Mouse (Mus musculus): ENCODE measurements around the gene Ikzf2.

Gene Ikzf2

DNA sequence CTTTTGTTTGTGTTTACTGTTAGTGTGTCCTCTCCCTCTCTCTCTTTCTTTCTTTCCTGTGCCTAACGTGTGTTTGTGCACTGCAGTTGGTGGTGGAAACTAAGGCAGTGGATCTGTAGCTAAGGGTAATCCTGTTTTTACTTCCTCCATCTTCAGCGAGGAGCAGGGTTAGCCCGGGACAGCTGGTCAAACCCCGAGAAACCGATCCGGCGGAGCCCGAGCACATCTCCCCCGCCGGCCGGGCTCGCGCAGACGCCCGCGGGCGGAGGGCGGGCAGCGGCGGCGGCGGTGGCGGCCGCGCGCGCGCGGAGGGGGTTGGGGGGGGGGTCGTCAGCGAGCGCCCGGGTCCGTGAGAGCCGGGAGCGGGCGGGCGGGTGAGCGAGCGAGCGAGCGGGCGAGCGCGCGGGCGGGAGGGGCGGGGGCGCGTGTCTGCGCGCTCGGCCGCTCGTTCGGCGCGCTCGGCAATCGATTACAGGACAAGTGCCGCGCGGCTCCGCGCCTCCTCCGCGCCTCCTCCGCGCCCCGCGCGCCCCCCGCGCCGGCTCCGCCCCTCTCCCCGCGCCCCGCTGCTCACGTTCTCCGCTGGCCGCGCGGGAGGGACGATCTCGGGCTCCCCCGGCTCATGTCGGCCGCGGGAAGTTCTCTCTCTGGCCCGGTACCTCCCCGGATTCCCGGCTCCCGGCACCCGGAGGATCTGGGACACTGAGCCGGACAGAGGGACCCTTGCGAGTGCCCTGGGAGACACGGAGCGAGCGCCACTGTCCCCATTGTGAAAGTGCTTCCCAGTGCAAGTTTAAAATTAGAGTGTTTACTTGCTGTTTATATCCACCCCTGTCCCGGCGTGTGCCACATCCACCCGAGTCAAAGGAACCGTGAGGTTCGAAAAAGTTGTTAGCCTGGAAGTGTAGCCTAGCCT lies at the start of gene Ikzf2:
Gene Ikzf2 (minus strand): TSS at position 170 of the 916 bp plus-strand sequence.
- peak; percentile 84 to 94 for DNase-seq (ENCODE audit: inconsistent age in 2 of 2, low spot score in 1 of 2)

DNA sequence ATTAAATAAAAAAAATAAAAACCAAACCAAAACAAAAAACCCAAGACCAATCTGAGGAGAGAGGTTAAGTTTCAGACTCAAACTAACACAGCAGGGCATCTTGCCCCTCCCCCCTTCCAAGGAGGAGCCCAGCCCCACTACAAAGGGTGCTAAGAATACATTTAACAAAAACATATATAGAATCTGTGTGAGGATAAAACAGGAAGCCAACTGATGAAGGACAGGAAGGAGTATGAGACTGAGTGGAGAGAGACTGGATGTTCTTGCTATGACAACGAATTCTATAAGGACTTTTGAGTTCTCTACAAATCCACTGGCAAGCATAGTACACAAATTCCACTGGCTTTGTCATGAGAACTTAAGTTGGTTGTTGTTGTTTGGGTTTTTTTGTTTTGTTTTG lies 42.7 kb upstream of the Ikzf2 start:
- DNase-seq (ENCODE audit: inconsistent age in 2 of 2, low spot score in 1 of 2): no peak

- no peak for DNase-seq (ENCODE audit: inconsistent age in 2 of 2, low spot score in 1 of 2)
Measured at GRCm38 (mm10) chr1:69729031-69729679, 42.1 kb upstream of the Ikzf2 start.

DNA sequence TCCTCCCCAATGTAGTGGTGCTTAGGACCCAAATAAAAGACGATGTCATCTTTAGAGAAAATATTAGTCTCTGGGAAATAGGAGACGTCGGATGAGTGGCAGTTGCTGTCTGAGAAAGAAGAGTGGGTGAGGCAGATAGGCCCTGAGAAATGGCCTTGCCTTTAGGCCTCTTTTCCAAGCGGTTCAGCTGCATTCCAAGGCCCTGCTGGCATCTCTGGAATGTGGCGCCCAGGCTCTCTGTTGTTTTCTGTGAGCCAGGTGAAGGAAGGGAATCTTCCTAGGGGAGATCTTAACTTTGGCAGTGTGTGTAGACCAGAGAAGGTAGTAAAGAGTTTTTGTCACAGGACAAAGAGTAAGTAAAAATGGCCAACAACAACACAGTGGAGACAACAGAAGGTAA lies 40.9 kb upstream of the Ikzf2 start:
- no peak for DNase-seq (ENCODE audit: inconsistent age in 2 of 2, low spot score in 1 of 2)

GRCm38 (mm10) chr1:69717107-69717506 lies 30.1 kb upstream of the Ikzf2 start:
- DNase-seq (ENCODE audit: inconsistent age in 2 of 2, low spot score in 1 of 2): no peak

DNA sequence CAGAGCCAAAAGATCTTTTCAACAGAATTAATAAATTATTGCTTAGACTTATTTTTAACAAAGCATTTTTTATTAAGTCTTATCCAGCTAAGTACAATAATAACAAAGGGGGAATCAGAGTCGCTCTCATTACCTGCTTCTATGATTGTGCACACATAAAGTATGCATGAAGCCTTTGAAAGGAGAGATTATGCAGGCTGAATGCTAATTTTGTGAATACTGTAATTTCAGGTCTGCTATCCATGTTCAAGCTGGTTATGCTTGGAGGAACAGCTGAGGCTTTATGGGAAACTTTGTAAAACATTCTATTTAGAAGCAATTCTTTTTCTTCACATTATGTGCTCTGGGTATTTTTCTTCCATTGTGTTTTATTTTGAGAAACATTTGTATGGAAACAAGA lies 21.5 kb upstream of the Ikzf2 start:
- DNase-seq (ENCODE audit: inconsistent age in 2 of 2, low spot score in 1 of 2): no peak

- DNase-seq (ENCODE audit: inconsistent age in 2 of 2, low spot score in 1 of 2): no peak
Measured at GRCm38 (mm10) chr1:69703506-69704156, 16.6 kb upstream of the Ikzf2 start.

GRCm38 (mm10) chr1:69691946-69692345 lies 4.9 kb upstream of the Ikzf2 start:
- DNase-seq (ENCODE audit: inconsistent age in 2 of 2, low spot score in 1 of 2): no peak

- DNase-seq (ENCODE audit: inconsistent age in 2 of 2, low spot score in 1 of 2): peak; percentile 74 to 93
Measured at GRCm38 (mm10) chr1:69688961-69689360, 1.9 kb upstream of the Ikzf2 start.

DNA sequence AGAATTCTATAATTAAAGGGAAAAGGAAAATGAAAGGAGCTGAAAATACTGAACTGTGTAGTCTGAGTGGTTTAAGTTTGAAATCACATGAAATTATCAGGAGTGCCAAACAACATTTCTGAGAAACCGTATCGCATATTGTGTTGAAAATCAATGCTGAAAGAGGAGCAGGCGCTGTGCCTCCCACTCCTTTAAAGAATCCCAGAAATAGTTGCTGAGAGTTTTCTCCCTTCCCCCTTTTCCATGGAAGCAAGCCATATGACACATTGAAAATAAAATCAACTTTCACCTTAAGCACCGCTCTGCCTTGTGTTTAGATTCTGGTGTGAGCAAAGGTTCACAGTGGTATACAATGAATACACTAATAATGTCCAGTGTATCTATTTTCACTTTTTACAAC lies 1.1 kb upstream of the Ikzf2 start:
- peak in 1 of 2 experiments; percentile 75 for DNase-seq (ENCODE audit: inconsistent age in 2 of 2, low spot score in 1 of 2)

DNA sequence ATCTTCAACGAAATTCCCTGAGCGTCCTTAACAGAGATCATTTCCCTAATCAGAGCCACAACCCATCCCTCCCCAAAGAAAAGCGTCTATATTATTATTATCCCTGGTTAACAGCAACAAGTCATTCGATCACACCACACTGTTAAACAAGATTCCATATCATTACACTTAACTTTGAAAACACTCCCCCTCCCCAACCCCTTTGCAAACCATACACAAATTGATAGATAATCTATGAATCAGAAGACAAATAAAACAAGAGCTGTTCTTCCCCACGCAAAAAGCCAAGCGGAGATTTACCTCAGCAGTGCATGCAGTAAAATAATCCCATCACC lies 337 bp downstream of the Ikzf2 start:
- no peak for DNase-seq (ENCODE audit: inconsistent age in 2 of 2, low spot score in 1 of 2)

- no peak for DNase-seq (ENCODE audit: inconsistent age in 2 of 2, low spot score in 1 of 2)
Measured at GRCm38 (mm10) chr1:69685890-69686490, 1.1 kb downstream of the Ikzf2 start.

GRCm38 (mm10) chr1:69685049-69685889 lies 1.8 kb downstream of the Ikzf2 start:
- DNase-seq (ENCODE audit: inconsistent age in 2 of 2, low spot score in 1 of 2): peak in 1 of 2 experiments; percentile 69

DNA sequence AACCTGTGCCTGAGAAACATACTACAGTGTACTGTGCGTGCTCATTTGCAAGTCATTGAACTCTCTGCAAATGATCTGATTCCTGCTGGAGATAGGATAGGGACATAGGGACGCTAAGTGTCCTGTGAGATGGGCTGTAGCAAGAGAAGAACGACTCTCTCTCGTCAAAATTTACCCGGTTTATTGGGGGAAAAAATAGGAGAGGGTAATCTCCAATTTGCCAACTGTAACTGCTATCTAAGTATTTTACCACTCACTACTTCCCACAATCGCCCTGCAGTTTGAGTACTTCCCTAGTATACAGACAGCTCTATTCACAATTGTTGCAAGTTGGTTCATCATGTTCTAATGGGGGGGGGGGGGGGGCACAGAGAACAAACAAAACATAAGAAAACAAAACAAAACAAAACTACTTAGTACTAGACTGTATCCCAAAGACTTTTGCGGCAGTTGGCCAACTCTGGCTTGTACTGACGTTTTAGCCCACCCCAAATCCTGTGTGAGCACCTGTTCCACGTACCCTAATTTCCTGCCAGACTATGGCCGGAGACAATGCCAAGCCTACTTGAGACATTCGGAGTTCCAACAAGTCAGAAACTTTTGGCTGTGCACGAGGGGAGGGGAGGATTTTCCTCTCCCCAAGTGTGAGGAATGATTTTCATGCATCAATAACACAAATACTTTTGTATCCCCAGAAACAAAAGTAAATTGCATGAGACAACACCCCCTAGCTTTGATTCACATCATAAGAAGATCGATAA lies 2.6 kb downstream of the Ikzf2 start:
- peak in 1 of 2 experiments; percentile 63 for DNase-seq (ENCODE audit: inconsistent age in 2 of 2, low spot score in 1 of 2)

DNA sequence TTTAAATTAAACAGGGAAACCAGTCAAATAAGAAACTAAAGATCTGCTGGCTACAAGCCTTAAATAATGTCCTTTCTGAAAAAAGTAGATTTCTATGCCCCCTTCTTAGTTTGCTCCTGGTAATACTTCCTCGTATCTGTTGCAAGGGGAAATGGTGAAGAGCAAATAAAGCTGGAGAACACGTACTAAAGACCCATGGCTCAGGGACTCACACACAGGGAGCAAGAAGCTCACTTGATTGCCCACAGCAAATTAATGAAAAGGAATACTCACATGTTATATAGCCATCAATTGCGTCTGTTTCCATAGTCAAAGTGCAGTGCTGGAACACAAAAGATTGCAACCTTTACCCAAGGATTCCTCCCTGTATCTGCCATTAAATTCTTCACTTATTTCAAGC lies 3.2 kb downstream of the Ikzf2 start:
- no peak for DNase-seq (ENCODE audit: inconsistent age in 2 of 2, low spot score in 1 of 2)

DNA sequence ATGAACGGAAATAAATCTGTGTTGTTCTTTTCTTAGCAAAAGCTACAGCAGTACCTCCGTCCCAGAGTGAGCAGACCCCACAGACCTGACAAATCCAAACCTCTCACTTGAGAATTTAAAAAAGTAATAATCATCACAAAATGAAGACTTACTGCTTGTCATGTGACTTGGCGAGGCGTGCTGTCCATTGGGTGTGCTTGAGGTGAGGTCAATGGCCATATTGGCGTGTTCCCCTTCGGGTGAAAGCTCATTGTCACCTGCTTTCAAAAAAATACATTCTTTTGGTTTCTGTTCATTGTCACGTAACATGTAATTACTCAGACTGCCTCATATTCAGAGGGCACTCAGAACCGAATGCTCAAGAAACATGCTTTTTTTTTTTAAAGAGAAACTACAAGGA lies 4.0 kb downstream of the Ikzf2 start:
- DNase-seq (ENCODE audit: inconsistent age in 2 of 2, low spot score in 1 of 2): no peak

DNA sequence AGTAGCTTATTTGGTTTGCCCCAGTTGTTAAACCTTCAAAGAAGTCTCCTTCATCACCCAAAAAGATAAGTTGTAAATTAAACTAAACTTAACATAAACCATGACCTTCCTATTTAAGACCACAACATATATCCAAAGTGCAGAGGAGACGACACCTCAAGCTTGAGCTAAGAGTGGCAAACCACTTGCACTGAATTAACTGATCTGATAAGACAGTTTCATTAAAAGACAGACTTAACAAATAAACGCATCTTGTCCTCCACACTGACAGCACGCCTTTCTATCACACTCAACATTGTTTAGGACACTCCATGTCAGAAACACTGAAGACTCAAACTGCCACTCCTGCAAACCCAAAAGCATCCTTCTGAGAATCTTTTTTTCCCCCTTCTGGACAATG lies 4.8 kb downstream of the Ikzf2 start:
- DNase-seq (ENCODE audit: inconsistent age in 2 of 2, low spot score in 1 of 2): no peak

DNA sequence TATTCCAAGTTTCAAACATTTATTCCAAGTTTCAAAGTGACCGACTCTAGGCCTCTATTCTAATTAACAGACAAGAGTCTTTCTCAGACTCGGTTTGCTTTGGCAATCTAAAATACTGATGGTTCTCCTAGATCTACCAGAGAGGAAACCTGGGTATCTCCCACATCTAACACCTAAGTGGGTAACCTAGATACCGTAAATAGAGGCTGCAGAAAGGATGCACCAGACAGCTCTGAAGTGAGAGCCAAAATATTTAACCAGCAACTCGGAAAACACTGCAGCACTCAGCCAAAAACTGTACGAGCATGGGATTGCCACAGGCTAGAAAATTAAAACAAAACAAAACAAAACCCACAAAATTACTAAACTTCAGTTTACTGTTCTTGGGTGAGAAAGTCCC lies 6.0 kb downstream of the Ikzf2 start:
- DNase-seq (ENCODE audit: inconsistent age in 2 of 2, low spot score in 1 of 2): no peak

DNA sequence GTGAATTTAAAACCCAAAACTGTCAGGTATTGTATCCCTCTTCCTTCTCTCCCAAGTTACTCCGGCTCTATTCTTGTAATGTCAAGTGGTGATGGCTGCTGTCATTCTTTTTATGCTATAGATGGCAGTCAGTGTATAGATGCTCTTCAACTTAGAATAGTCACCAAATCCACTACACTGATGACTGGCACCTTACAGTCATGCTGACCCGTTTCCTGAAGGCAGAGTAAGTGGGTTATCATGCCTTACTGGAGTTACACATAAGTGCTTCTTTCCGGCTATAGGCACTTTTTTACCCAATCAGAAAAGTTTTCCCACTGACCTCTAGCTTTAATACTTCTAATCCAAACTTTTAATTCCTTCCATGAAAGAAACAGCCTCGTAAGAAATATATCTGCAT lies 6.5 kb downstream of the Ikzf2 start:
- no peak for DNase-seq (ENCODE audit: inconsistent age in 2 of 2, low spot score in 1 of 2)

DNA sequence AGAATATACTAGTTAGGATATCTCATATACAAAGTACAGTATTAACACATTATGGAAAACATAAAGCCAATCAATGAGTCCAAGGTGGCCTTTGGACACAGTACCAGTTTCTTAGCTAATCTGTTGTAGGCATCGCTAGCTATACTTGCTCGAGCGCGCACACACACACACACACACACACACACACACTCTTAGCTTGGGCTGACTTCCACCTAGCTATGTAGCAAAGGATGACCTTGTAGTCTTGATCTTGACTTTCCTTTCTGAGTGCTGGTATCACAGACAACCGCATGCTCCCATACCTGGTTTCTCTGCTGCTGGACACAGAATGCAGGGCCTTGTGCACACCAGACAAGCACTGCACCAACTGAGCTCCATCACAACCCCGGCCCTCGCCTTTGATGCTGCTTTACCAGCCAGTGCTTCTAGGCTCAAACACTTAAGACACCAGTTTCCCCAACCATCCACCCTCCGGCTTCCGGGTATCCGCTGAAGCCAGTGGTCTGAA lies 17.1 kb downstream of the Ikzf2 start:
- DNase-seq (ENCODE audit: inconsistent age in 2 of 2, low spot score in 1 of 2): no peak

All from adrenal gland, adult (tissue).